Mouse (Mus musculus) bone marrow macrophage, adult 2 months (primary cell): ENCODE data around the gene Fam3b.

Experiments used
- CTCF ChIP-seq: IDR thresholded peaks from 2 replicates; pipeline ENCODE4 v1.5.1; 2012; ENCODE audit warnings: low read depth, mild to moderate bottlenecking, low read length, moderate library complexity
- POLR2A ChIP-seq: IDR thresholded peaks from 2 replicates; pipeline ENCODE4 v1.6.1; 2012; ENCODE audit warnings: mild to moderate bottlenecking, low read depth, low read length, borderline replicate concordance

DNA sequence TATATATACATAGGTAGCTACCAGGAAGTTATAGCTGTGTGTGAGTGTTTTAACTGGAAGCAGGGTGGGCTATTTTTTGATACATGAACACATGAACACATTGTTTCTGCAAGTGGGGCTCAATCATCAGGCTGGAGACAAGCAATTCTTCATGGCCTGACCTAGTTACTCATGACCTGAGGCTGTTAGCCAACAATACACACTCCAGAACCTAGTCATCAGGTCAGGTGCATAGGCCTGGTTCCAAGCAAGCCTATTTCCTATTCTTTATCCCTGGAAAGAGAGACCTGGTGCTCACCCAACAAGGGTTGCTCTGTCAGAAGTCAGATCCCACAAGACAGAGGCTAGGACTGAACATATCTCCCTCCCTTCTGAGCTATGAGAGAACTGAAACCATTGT lies 3.1 kb downstream of the Fam3b start:
- TF ChIP-seq CTCF: no peak
- no peak for TF ChIP-seq POLR2A
